Mouse (Mus musculus) stomach, embryonic 15.5 days (tissue): Measurements from ENCODE around the gene Dgkh. TPM values are rescaled to one million over a fixed set of nuclear protein-coding genes. Genes with fewer than 3 reads are reported as not detected.

Experiments
- ATAC-seq: fragments of 200-750 bp; cut with Nextera tagmentation; 2 replicates; pipeline ENCODE4 v1.8.0; 2017; ENCODE audit warnings: low read depth, moderate number of reproducible peaks, moderate TSS enrichment; ENCODE audit not compliant: insufficient read depth, low FRiP score
- H3K27ac ChIP-seq: fragments of 300-500 bp; sonication (generic); 2 replicates; pipeline ENCODE4 v1.5.1; 2015; ENCODE audit warnings: mild to moderate bottlenecking, inconsistent platforms
- H3K27me3 ChIP-seq: fragments of 300-500 bp; sonication (generic); replicated peaks from 2 replicates; pipeline ENCODE4 v1.6.1; 2015; ENCODE audit warnings: inconsistent platforms
- H3K36me3 ChIP-seq: fragments of 300-500 bp; sonication (generic); 2 replicates; pipeline ENCODE4 v1.6.1; 2015; ENCODE audit warnings: inconsistent platforms
- H3K4me1 ChIP-seq: fragments of 300-500 bp; sonication (generic); 2 replicates; pipeline ENCODE4 v1.6.1; 2015; ENCODE audit warnings: inconsistent platforms
- H3K4me2 ChIP-seq: fragments of 300-500 bp; sonication (generic); 2 replicates; pipeline ENCODE4 v1.6.1; 2015; ENCODE audit warnings: mild to moderate bottlenecking, inconsistent platforms
- H3K4me3 ChIP-seq: fragments of 300-500 bp; sonication (generic); replicated peaks from 2 replicates; pipeline ENCODE4 v1.5.1; 2015; ENCODE audit warnings: inconsistent platforms
- H3K9ac ChIP-seq: fragments of 300-500 bp; sonication (generic); 2 replicates; pipeline ENCODE4 v1.6.1; 2015; ENCODE audit warnings: inconsistent platforms
- H3K9me3 ChIP-seq: fragments of 300-500 bp; sonication (generic); 2 replicates; pipeline ENCODE4 v1.6.1; 2016; ENCODE audit warnings: inconsistent platforms
- WGBS: fragments of 180-500 bp; shearing (Covaris S2); methylation state at CpG from one replicate; pipeline ENCODE4 v1.1.7; 2015; 5-methylcytosine and 5-hydroxymethylcytosine counted together
- polyA plus RNA-seq: library from polyadenylated mRNA; unstranded; fragments of >200 nt; fragmentation: Nextera tagmentation; extraction: Ambion mirVana; gene quantifications from 2 replicates; pipeline ENCODE4 v1.2.1, GENCODE M21; 2015

Dgkh gene
- 1.7 TPM in 2 replicates for polyA plus RNA-seq

DNA sequence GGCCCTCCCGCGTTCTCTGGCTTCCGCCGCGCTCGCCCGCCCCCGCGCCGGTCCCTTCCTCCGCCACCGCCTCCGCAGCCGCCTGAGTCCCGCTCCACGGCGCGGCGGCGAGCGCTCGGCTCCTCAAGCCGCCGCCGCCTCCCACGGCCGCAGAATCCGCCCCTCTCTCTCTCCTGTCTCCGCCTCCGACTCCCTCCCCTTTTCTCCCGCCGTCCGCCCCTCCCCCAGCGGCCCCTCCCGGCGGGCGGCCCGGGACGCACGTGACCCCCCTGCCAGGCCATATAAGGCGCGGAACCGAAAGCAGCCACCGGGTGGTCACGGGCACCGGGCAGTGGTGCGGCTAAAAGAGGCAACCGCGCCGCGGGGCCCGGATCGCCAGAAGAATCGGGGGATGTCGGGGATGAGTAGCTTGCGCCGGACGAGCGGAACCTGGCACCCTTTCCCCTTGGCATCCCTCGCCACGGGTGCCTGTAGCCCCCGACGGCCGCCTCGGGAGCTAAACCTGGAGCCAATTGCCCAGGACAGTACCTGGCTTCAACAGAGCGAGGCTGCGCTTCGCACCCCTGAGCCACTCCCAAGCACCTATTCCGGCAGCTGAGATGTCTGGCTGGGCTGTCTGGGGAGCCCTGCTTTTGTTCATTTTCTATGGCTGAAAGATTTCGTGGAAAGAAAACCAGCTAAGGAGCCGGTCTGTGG is at the start of gene Dgkh:
TSS of gene Dgkh (minus strand) at position 160 of the 696 bp plus-strand sequence.
- no peaks in the 10 kb centered on the region for H3K9me3 ChIP-seq
- H3K9ac ChIP-seq, result peak within 1 kb of the TSS; percentile 73
- H3K36me3 ChIP-seq, result no peaks in the 10 kb centered on the region
- H3K27me3 ChIP-seq, result no peaks in the 10 kb centered on the region
- peak within 1 kb of the TSS; percentile 89 for H3K27ac ChIP-seq
- peak within 1 kb of the TSS; percentile 79 for H3K4me3 ChIP-seq
- H3K4me1 ChIP-seq, result 0 out of 2 replicates have a peak, but pooled peaks cover 13% of the 10 kb centered on the region
- peak within 1 kb of the TSS; percentile 87 for H3K4me2 ChIP-seq
- under 1% methylated on average over 67 of the region's 71 CpGs for WGBS
- peak; percentile 94 for ATAC-seq

DNA sequence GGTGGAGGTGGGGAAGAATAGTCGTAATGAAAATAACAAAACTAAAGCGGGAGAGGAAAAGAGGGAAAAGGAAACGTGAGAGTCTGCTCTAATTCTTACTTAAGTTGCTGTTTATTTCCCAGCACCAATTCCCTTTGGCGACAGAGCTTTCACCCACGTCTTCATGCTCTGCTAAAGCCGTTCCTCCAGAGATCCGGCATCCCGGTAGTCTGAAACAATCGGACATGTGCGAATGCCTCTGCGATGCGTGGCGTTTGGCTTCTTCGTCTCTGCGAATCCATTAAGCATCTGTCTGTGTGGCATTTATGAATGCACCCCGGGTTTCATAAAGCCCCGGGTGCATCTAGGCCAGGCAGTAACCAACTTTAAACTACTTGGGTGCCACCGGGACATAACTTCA is 44.6 kb upstream of the Dgkh start:
- H3K4me2 ChIP-seq, result peak overlapping the region; percentile 10; the same call in 1 of the 2 replicates
- H3K9me3 ChIP-seq, result no peaks in the 10 kb centered on the region
- WGBS, result 58% methylated on average over 18 of the region's 18 CpGs
- ATAC-seq, result no peak
- H3K27me3 ChIP-seq, result no peaks in the 10 kb centered on the region
- H3K9ac ChIP-seq, result no peak overlapping the region
- H3K4me3 ChIP-seq, result no peak overlapping the region
- H3K36me3 ChIP-seq, result no peaks in the 10 kb centered on the region
- no peak overlapping the region for H3K27ac ChIP-seq
- no peaks in the 10 kb centered on the region for H3K4me1 ChIP-seq

DNA sequence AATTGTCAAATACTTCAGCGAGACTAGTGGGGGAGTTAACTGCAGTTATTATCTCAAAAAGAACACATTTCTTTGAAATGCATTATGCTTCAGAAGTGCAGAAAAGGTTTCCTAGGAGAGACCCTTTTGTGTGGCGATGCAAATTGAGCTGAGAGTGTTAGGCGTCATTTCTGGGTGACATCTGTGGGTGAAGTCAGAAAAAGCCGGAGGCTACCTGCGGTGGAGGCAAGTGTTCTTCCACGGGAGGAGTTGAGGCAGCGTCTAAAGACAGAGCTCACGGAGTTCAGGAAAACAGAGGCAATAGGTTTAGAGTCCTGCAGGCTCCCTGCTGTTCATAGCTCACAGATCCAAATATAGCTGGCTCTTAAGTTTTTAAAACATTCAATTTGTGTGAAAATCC is 44.1 kb upstream of the Dgkh start:
- H3K4me3 ChIP-seq, result no peak overlapping the region
- 27% methylated on average over 8 of the region's 8 CpGs for WGBS
- peak overlapping the region; percentile 10; the same call in 1 of the 2 replicates for H3K4me2 ChIP-seq
- H3K27ac ChIP-seq, result no peak overlapping the region
- no peaks in the 10 kb centered on the region for H3K27me3 ChIP-seq
- no peaks in the 10 kb centered on the region for H3K9me3 ChIP-seq
- no peak for ATAC-seq
- no peaks in the 10 kb centered on the region for H3K4me1 ChIP-seq
- H3K36me3 ChIP-seq, result no peaks in the 10 kb centered on the region
- no peak overlapping the region for H3K9ac ChIP-seq

DNA sequence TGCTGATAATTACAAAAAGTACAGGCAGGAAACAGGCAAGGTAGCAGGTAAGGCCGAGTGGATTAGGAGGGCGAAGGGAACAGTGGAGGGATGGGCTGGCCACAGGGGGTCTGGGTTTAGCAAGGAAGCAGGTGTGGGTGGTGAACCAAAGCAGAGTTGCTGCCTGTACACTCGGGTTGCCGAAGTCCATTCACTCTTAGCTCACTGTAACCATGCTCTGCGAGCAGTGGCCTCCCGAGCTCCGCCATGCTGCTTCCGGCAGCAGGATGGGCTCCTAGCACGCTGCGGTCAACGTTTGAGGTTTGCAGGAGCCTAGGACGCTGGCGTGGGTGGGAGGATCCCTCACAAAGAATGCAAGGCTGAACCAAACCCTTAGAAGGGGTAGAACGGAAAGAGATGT is 43.1 kb upstream of the Dgkh start:
- Histone ChIP-seq H3K9ac (no peak overlapping the region), H3K27me3 (no peaks in the 10 kb centered on the region), H3K27ac (no peak overlapping the region), H3K4me2 (no peak overlapping the region), H3K36me3 (no peaks in the 10 kb centered on the region), H3K4me1 (no peaks in the 10 kb centered on the region), H3K9me3 (no peaks in the 10 kb centered on the region), H3K4me3 (no peak overlapping the region)
- no peak for ATAC-seq
- 57% methylated on average over 14 of the region's 14 CpGs for WGBS

DNA sequence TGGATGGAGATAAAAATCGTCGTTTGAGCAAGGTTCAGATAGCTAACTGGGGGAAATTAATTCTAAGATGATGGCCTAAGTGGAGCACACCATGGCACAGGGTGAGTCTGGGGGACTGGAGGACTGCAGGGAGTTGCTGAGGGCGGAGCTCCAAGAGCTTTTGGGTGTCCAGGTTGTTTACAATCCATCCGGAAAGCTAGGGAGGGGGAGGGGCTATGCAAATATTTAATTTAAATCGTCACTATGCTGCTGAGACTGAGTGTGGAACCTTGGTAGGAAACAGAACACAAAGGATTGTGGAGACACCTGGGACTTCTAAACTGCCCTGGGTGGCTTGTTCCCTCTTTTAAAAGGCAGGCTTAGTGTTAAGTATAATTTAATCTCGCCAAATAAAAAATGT is 42.6 kb upstream of the Dgkh start:
- Histone ChIP-seq H3K27ac (no peak overlapping the region), H3K27me3 (no peaks in the 10 kb centered on the region), H3K9me3 (no peaks in the 10 kb centered on the region), H3K4me3 (no peak overlapping the region), H3K4me2 (no peak overlapping the region), H3K9ac (no peak overlapping the region), H3K4me1 (no peaks in the 10 kb centered on the region), H3K36me3 (no peaks in the 10 kb centered on the region)
- no peak for ATAC-seq
- 41% methylated on average over 6 of the region's 6 CpGs for WGBS

DNA sequence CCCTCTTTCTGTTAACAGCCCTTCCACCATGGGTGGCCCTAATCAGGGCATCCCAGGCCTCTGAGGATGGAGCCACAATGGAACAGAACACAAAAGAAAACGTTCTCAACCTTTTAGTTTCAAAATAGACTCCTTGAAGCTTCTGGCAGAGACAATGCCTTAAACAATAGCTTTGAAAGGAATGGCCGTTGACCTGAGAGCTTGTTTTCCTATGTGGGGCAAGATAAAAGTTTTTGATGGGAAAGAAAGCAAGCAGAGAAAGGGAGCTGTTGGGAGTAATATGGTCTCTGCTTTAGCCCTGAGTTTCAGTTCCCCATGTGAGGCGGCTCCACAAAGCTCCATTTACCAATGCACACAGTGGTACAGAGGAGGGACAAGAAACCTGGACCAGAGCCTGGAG is 37.9 kb upstream of the Dgkh start:
- H3K36me3 ChIP-seq, result no peaks in the 10 kb centered on the region
- H3K27ac ChIP-seq, result no peak overlapping the region
- no peaks in the 10 kb centered on the region for H3K9me3 ChIP-seq
- ATAC-seq, result no peak
- H3K4me1 ChIP-seq, result no peaks in the 10 kb centered on the region
- no peak overlapping the region for H3K9ac ChIP-seq
- no peak overlapping the region for H3K4me2 ChIP-seq
- no peaks in the 10 kb centered on the region for H3K27me3 ChIP-seq
- WGBS, result 52% methylated on average over 3 of the region's 3 CpGs
- H3K4me3 ChIP-seq, result no peak overlapping the region

DNA sequence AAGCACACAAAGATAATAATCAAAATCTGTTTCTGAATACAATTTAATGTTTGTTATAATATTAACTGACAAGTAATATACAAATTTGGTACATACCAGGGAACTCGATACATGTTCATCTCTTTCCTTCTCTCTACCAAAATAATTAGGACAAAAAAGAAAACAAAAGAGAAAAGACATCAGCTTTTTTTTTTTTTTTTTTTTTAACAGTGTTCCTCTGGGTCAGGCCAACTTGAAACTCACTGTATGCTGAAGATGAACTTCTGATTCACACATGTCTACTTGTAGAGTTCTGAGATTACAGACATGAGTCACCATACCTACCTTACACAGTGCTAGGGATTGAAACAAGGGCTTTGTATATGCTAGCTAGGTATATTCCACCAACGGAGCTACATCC is 28.5 kb upstream of the Dgkh start:
- Histone ChIP-seq H3K9ac (no peak overlapping the region), H3K27ac (no peak overlapping the region), H3K4me3 (no peak overlapping the region), H3K36me3 (no peaks in the 10 kb centered on the region), H3K4me1 (peaks cover 3% of the 10 kb centered on the region; the same call in 1 of the 2 replicates), H3K27me3 (no peaks in the 10 kb centered on the region), H3K4me2 (no peak overlapping the region), H3K9me3 (no peaks in the 10 kb centered on the region)
- ATAC-seq, result no peak
- 88% methylated on average over 2 of the region's 2 CpGs for WGBS

DNA sequence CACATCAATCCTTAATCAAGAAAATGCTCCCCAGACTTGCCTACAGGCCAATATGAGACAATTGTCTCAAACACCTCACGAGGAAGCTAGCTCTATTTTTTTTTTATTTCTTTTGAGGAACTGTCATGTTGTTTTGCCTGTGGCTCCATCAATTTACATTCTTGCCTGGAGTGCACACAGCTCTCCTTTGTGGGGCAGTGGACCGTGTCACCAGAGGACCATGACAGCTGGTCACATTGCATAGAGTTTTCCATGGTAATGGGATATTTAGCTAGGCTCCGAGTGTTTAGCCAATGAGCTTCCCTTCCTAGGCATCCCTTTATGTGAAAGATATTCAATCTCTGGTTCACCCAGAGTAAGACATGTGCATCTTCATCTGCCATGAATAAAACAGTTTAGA is 26.9 kb upstream of the Dgkh start:
- H3K36me3 ChIP-seq, result no peaks in the 10 kb centered on the region
- no peak overlapping the region for H3K9ac ChIP-seq
- H3K27ac ChIP-seq, result no peak overlapping the region
- H3K27me3 ChIP-seq, result no peaks in the 10 kb centered on the region
- H3K4me3 ChIP-seq, result no peak overlapping the region
- peaks cover 3% of the 10 kb centered on the region; the same call in 1 of the 2 replicates for H3K4me1 ChIP-seq
- ATAC-seq, result no peak
- H3K9me3 ChIP-seq, result no peaks in the 10 kb centered on the region
- no peak overlapping the region for H3K4me2 ChIP-seq
- WGBS, result 78% methylated on average over 3 of the region's 3 CpGs

DNA sequence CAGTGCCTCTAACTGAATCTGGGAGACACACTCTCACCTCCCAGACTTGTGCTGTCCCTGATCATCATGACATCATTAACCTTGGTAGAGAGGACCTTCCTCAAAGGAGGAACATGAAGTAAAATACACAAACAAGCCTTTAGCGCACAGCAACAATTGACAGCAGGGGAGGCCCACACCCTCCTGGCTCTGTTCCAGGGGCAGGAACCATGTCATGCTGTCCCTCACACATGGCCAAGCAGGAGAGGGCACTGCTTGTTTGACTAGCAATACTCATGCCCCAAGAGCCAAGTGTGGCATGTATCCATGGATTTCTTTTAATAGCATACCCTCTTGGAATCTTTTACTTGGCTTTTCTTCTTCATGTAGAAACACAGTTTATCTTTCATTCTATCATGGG is 22.7 kb upstream of the Dgkh start:
- no peaks in the 10 kb centered on the region for H3K36me3 ChIP-seq
- H3K4me2 ChIP-seq, result no peak overlapping the region
- H3K4me1 ChIP-seq, result no peaks in the 10 kb centered on the region
- H3K27ac ChIP-seq, result no peak overlapping the region
- no peak overlapping the region for H3K4me3 ChIP-seq
- ATAC-seq, result no peak
- no peaks in the 10 kb centered on the region for H3K27me3 ChIP-seq
- H3K9me3 ChIP-seq, result no peaks in the 10 kb centered on the region
- WGBS, result 76% methylated on average over 1 of the region's 1 CpGs
- no peak overlapping the region for H3K9ac ChIP-seq

DNA sequence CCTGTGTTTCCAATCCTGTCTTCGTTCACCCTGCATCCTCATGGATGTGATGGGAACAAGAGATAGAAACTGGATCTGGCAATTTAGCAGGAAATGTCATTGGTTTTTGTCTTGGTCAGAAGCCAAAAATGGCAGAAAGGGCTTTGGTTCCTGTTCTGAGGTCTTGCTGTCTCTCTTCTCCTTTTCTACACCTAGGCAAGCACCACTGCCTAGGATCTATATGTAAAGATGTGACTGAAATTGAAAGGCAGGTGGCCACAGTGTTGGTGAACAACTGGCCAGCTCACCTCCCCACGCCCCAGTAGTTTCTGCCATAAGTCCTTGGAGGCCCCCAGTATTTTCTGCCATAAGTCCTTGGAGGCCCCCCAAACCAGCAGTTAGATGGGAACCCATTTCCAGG is 16.1 kb upstream of the Dgkh start:
- no peaks in the 10 kb centered on the region for H3K36me3 ChIP-seq
- no peak for ATAC-seq
- H3K4me2 ChIP-seq, result no peak overlapping the region
- H3K9ac ChIP-seq, result no peak overlapping the region
- H3K4me3 ChIP-seq, result no peak overlapping the region
- no peak overlapping the region for H3K27ac ChIP-seq
- no peaks in the 10 kb centered on the region for H3K27me3 ChIP-seq
- H3K9me3 ChIP-seq, result no peaks in the 10 kb centered on the region
- H3K4me1 ChIP-seq, result no peaks in the 10 kb centered on the region
- whole genome bisulfite sequencing, result 97% methylated on average over 2 of the region's 2 CpGs

DNA sequence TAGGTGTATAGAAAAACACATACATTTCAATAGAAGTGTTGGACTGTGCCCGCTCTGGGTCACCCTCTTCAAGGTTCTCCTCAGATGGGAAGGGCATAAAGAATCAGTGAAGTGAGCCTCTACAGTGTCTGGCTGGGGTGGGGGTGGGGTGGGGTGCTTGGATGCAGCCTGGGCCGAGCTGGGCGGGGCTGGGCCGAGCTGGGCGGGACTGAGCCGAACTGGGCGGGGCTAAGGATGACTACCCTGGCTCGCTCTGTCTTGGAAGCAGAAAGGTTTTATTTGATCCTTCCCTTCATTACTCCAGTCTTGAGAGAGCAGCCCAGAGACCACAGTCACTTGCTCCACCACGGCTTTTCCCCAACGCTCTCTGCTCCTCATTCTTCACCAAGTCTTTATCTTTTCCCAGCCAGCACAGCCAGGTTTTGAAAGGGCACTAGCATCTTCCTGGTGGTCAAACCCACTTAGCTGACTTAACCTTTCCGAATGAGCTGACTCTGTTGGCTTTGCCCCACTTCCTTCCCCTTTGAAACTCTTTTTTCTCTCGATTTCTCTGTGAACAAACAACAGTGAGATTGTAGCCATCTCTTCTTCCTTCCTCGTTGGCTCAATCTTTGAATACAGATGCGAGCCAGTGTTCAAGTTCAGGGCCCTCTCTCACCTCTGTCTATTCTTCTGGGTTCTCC is 15.5 kb upstream of the Dgkh start:
- Histone ChIP-seq H3K36me3 (no peaks in the 10 kb centered on the region), H3K4me2 (no peak overlapping the region), H3K9ac (no peak overlapping the region), H3K27ac (no peak overlapping the region), H3K27me3 (no peaks in the 10 kb centered on the region), H3K4me1 (no peaks in the 10 kb centered on the region), H3K4me3 (no peak overlapping the region), H3K9me3 (no peaks in the 10 kb centered on the region)
- no peak; the same call in 1 of the 2 replicates for ATAC-seq
- 47% methylated on average over 14 of the region's 14 CpGs for WGBS

DNA sequence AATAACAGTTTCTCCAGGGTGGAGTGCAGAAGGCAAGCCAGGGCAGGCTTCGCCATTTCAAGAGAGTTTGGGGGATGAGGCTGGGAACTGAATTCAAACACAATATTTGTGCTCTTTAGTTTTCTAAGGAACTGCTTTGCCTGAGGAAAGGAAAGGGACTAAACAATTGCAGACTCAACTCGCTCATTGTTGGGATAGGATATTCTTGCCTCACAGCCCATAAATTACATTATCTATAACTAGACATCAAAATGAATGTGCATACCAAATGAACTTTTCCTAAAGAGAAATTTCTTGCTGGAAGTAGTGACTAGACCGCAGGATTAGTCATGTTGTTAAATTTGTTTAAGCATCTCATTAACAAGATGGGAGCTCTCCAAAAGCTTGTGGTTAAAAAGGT is 14.9 kb upstream of the Dgkh start:
- no peaks in the 10 kb centered on the region for H3K9me3 ChIP-seq
- no peaks in the 10 kb centered on the region for H3K4me1 ChIP-seq
- H3K4me2 ChIP-seq, result no peak overlapping the region
- no peaks in the 10 kb centered on the region for H3K27me3 ChIP-seq
- no peaks in the 10 kb centered on the region for H3K36me3 ChIP-seq
- ATAC-seq, result no peak
- no peak overlapping the region for H3K9ac ChIP-seq
- H3K27ac ChIP-seq, result no peak overlapping the region
- 78% methylated on average over 3 of the region's 3 CpGs for WGBS
- H3K4me3 ChIP-seq, result no peak overlapping the region
